ENCODE assay signal across 9 mouse cellular contexts in genomic region chr14:54687251-54687650, GRCm38 (mm10). TPM values are rescaled to one million over a fixed set of nuclear protein-coding genes. Genes with fewer than 3 reads are reported as not detected.
DNase-seq lines count a peak whose midpoint lies in the region; ATAC-seq and TF ChIP-seq lines count a peak whose summit lies in the region.
"Had no signal": no experiment of that assay in that cellular context is flagged by ENCODE, and none has a peak within 500 bp of the region (broad histone marks: within the 10 kb centered on the region; RNA-seq: fewer than 3 reads in every experiment).

No protein-coding gene starts in this region.

- H3K27me3 ChIP-seq in heart, embryonic 13.5 days (replicated peaks): no peaks in the 10 kb centered on the region
- no peaks in the 10 kb centered on the region for H3K27me3 ChIP-seq in forebrain, embryonic 16.5 days (replicated peaks; ENCODE audit: control insufficient read depth, insufficient read depth, low read length)
- H3K27me3 ChIP-seq in midbrain, embryonic 10.5 days (ENCODE audit: low read depth, poor library complexity, severe bottlenecking): no peaks in the 10 kb centered on the region

- H3K4me2 ChIP-seq in heart, embryonic 13.5 days: peak overlapping the region; percentile 85
- H3K4me2 ChIP-seq in forebrain, embryonic 16.5 days (ENCODE audit: low read length): peak overlapping the region; percentile 70

- intact Hi-C loops in heart, postnatal 10 days (cut with DNase I): loop anchor here (5.0 kb wide), 1 partner anchor 35 kb away; no protein-coding TSS in a partner anchor
- intact Hi-C loops in gastrocnemius, postnatal 14 days (cut with DNase I; ENCODE audit: low total_unique reads): no loop called here

- DNase-seq in heart, postnatal 10 days: no peak
- DNase-seq in ES-E14 (ENCODE audit: low read depth, low spot score): no peak
- DNase-seq in midbrain, embryonic 10.5 days (ENCODE audit: low spot score): no peak
- no peak for DNase-seq in gastrocnemius, postnatal 14 days
- DNase-seq in adrenal gland, postnatal 25 days: no peak
- no peak for DNase-seq in cerebellum, postnatal 25 days

- WGBS in heart, embryonic 13.5 days: 7% methylated on average over 8 of the region's 8 CpGs
- WGBS in forebrain, embryonic 16.5 days: 5% methylated on average over 8 of the region's 8 CpGs
- 11% methylated on average over 8 of the region's 8 CpGs for WGBS in midbrain, embryonic 10.5 days

- H3K27ac ChIP-seq in heart, embryonic 13.5 days (replicated peaks): peak overlapping the region; percentile 98
- no peak overlapping the region; the same call in 1 of the 2 replicates for H3K27ac ChIP-seq in ES-E14 (ENCODE audit: insufficient read depth, low read depth, low read length, poor library complexity, severe bottlenecking)
- peak overlapping the region; percentile 52; the same call in 1 of the 2 replicates for H3K27ac ChIP-seq in forebrain, embryonic 16.5 days (ENCODE audit: low read length)
- peak overlapping the region; percentile 97 for H3K27ac ChIP-seq in midbrain, embryonic 10.5 days (replicated peaks)

- peaks cover 37% of the 10 kb centered on the region for H3K4me1 ChIP-seq in heart, embryonic 13.5 days
- H3K4me1 ChIP-seq in ES-E14 (ENCODE audit: control insufficient read depth in 2 of 2, insufficient read depth in 2 of 2, low read length in 2 of 2, poor library complexity in 1 of 2): 0 out of 4 replicates have a peak, but pooled peaks cover 0 to 4% of the 10 kb centered on the region in 2 experiments
- H3K4me1 ChIP-seq in forebrain, embryonic 16.5 days (replicated peaks; ENCODE audit: control insufficient read depth, insufficient read depth, low read length): peaks cover 29% of the 10 kb centered on the region
- peaks cover 27% of the 10 kb centered on the region for H3K4me1 ChIP-seq in midbrain, embryonic 10.5 days

- in situ Hi-C loops in ES-E14 (cut with MboI; ENCODE audit: low sequenced_read_pairs in 2 of 2, unreplicated experiment in 2 of 2): no loop called here

- peak overlapping the region; percentile 97 for H3K9ac ChIP-seq in heart, embryonic 13.5 days
- peak overlapping the region; percentile 100 for H3K9ac ChIP-seq in ES-E14 (ENCODE audit: insufficient read depth, low read depth, low read length, poor library complexity, severe bottlenecking)
- peak overlapping the region; percentile 60 for H3K9ac ChIP-seq in forebrain, embryonic 16.5 days (replicated peaks; ENCODE audit: low read depth, low read length)

- ATAC-seq in heart, embryonic 13.5 days (ENCODE audit: extremely low read depth, insufficient number of reproducible peaks, low FRiP score, low TSS enrichment): no peak
- no peak for ATAC-seq in forebrain, embryonic 16.5 days

- peaks cover 43% of the 10 kb centered on the region for H3K36me3 ChIP-seq in heart, embryonic 13.5 days
- peaks cover 15% of the 10 kb centered on the region for H3K36me3 ChIP-seq in ES-E14 (ENCODE audit: control insufficient read depth, insufficient read depth, low read length, poor library complexity, severe bottlenecking)
- peaks cover 13% of the 10 kb centered on the region; the same call in 1 of the 2 replicates for H3K36me3 ChIP-seq in forebrain, embryonic 16.5 days (ENCODE audit: control insufficient read depth, insufficient read depth)
- H3K36me3 ChIP-seq in midbrain, embryonic 10.5 days: peaks cover 52% of the 10 kb centered on the region

- H3K4me3 ChIP-seq in heart, embryonic 13.5 days: peak overlapping the region; percentile 86
- H3K4me3 ChIP-seq in ES-E14 (ENCODE audit: insufficient read depth in 1 of 2, low read depth in 1 of 2, low read length in 2 of 2, poor library complexity in 1 of 2, severe bottlenecking in 1 of 2): peak overlapping the region; percentile 96 to 98
- H3K4me3 ChIP-seq in forebrain, embryonic 16.5 days (replicated peaks; ENCODE audit: low read length): peak overlapping the region; percentile 92
- peak overlapping the region; percentile 90 for H3K4me3 ChIP-seq in midbrain, embryonic 10.5 days

- no peaks in the 10 kb centered on the region for H3K9me3 ChIP-seq in heart, embryonic 13.5 days
- H3K9me3 ChIP-seq in ES-E14 (ENCODE audit: control insufficient read depth, insufficient read depth, low read depth, low read length): no peaks in the 10 kb centered on the region
- no peaks in the 10 kb centered on the region for H3K9me3 ChIP-seq in forebrain, embryonic 16.5 days (ENCODE audit: control insufficient read depth, low read length)
- no peaks in the 10 kb centered on the region for H3K9me3 ChIP-seq in midbrain, embryonic 10.5 days (replicated peaks)

TF ChIP-seq in ES-E14, 5 proteins besides CTCF, POLR2A, EP300 and RAD21:
- TF ChIP-seq CHD2 (IDR thresholded peaks at IDR 0.05; ENCODE audit: low read depth, low read length) (no peak), MAFK (IDR thresholded peaks at IDR 0.05; ENCODE audit: insufficient read depth, low read depth, low read length) (no peak), ZNF384 (IDR thresholded peaks at IDR 0.05; ENCODE audit: low read depth, low read length) (no peak), HCFC1 (IDR thresholded peaks at IDR 0.05; ENCODE audit: borderline replicate concordance, insufficient read depth, low read length) (no peak), ZC3H11A (IDR thresholded peaks at IDR 0.05; ENCODE audit: borderline replicate concordance, low read depth, low read length) (no peak)
TF ChIP-seq in ES-E14: peak in this region for 0.

RNA-seq across cellular contexts. Expression of gene Acin1, which starts 0.5 kb away (rescaled TPM):
- polyA plus RNA-seq in heart, embryonic 13.5 days (2015; fragmentation: Nextera tagmentation; extraction: Ambion mirVana): 81.2 and 85.3 TPM in 2 replicates
- 100 to 1,000 TPM; 104 to 114 TPM for total RNA-seq in heart, postnatal 10 days (2021)
- total RNA-seq in ES-E14 (2012; rRNA removed): 121 and 196 TPM in 2 replicates
- polyA plus RNA-seq in forebrain, embryonic 16.5 days (2015; fragmentation: Nextera tagmentation; extraction: Ambion mirVana): 141 and 150 TPM in 2 replicates
- 128 and 145 TPM in 2 replicates for polyA plus RNA-seq in midbrain, embryonic 10.5 days (2016; fragmentation: Nextera tagmentation; extraction: Ambion mirVana)
- total RNA-seq in gastrocnemius, postnatal 14 days (2021): 10 to 100 TPM; 68.1 to 73.8 TPM
- total RNA-seq in adrenal gland, postnatal 25 days (2021): 233 and 235 TPM in 2 replicates

RNA-seq across cellular contexts. Expression of gene 1700123O20Rik, which starts 1.2 kb away (rescaled TPM):
- polyA plus RNA-seq in heart, embryonic 13.5 days (2015; fragmentation: Nextera tagmentation; extraction: Ambion mirVana): 48.1 and 49.2 TPM in 2 replicates
- 10 to 100 TPM; 19.8 to 21.9 TPM for total RNA-seq in heart, postnatal 10 days (2021)
- 26.7 and 34.3 TPM in 2 replicates for total RNA-seq in ES-E14 (2012; rRNA removed)
- 72.8 and 76.3 TPM in 2 replicates for polyA plus RNA-seq in forebrain, embryonic 16.5 days (2015; fragmentation: Nextera tagmentation; extraction: Ambion mirVana)
- 106 and 111 TPM in 2 replicates for polyA plus RNA-seq in midbrain, embryonic 10.5 days (2016; fragmentation: Nextera tagmentation; extraction: Ambion mirVana)
- 10 to 100 TPM; 10.1 to 11.8 TPM for total RNA-seq in gastrocnemius, postnatal 14 days (2021)
- total RNA-seq in adrenal gland, postnatal 25 days (2021): 39.3 and 39.9 TPM in 2 replicates

RNA-seq across cellular contexts. Expression of gene Gm29776, which starts 11.4 kb away (rescaled TPM):
- polyA plus RNA-seq in heart, embryonic 13.5 days (2015; fragmentation: Nextera tagmentation; extraction: Ambion mirVana): 0.16 and 0.18 TPM in 2 replicates
- total RNA-seq in heart, postnatal 10 days (2021): under 1 TPM; 0.10 TPM
- 0.09 and 0.26 TPM in 2 replicates for total RNA-seq in ES-E14 (2012; rRNA removed)
- 0.14 and 0.16 TPM in 2 replicates for polyA plus RNA-seq in forebrain, embryonic 16.5 days (2015; fragmentation: Nextera tagmentation; extraction: Ambion mirVana)
- polyA plus RNA-seq in midbrain, embryonic 10.5 days (2016; fragmentation: Nextera tagmentation; extraction: Ambion mirVana): 0.15 TPM in 1 of 2 replicates, not detected in the other
- total RNA-seq in gastrocnemius, postnatal 14 days (2021): not detected
- not detected in 2 replicates for total RNA-seq in adrenal gland, postnatal 25 days (2021)

RNA-seq across cellular contexts. Expression of gene Cebpe, which starts 24.7 kb away (rescaled TPM):
- 0.11 TPM in 1 of 2 replicates, not detected in the other for polyA plus RNA-seq in heart, embryonic 13.5 days (2015; fragmentation: Nextera tagmentation; extraction: Ambion mirVana)
- not detected for total RNA-seq in heart, postnatal 10 days (2021)
- 0.26 TPM in 1 of 2 replicates, not detected in the other for total RNA-seq in ES-E14 (2012; rRNA removed)
- not detected in 2 replicates for polyA plus RNA-seq in forebrain, embryonic 16.5 days (2015; fragmentation: Nextera tagmentation; extraction: Ambion mirVana)
- 0.09 and 0.11 TPM in 2 replicates for polyA plus RNA-seq in midbrain, embryonic 10.5 days (2016; fragmentation: Nextera tagmentation; extraction: Ambion mirVana)
- not detected for total RNA-seq in gastrocnemius, postnatal 14 days (2021)
- total RNA-seq in adrenal gland, postnatal 25 days (2021): not detected in 2 replicates
- polyA plus RNA-seq: frontal cortex, adult 2 months had no signal

RNA-seq across cellular contexts. Expression of gene Cdh24, which starts 46.1 kb away (rescaled TPM):
- 1.7 and 2.1 TPM in 2 replicates for polyA plus RNA-seq in heart, embryonic 13.5 days (2015; fragmentation: Nextera tagmentation; extraction: Ambion mirVana)
- total RNA-seq in heart, postnatal 10 days (2021): 1 to 10 TPM; 1.3 TPM
- total RNA-seq in ES-E14 (2012; rRNA removed): 3.2 and 6.3 TPM in 2 replicates
- polyA plus RNA-seq in forebrain, embryonic 16.5 days (2015; fragmentation: Nextera tagmentation; extraction: Ambion mirVana): 5.1 and 8.1 TPM in 2 replicates
- polyA plus RNA-seq in midbrain, embryonic 10.5 days (2016; fragmentation: Nextera tagmentation; extraction: Ambion mirVana): 4.1 and 4.6 TPM in 2 replicates
- total RNA-seq in gastrocnemius, postnatal 14 days (2021): under 1 TPM; 0.53 to 0.55 TPM
- total RNA-seq in adrenal gland, postnatal 25 days (2021): 1.4 and 1.6 TPM in 2 replicates
